ENCODE assay signal across 9 mouse cellular contexts in genomic region chr11:118433398-118433868, GRCm38 (mm10). TPM values are rescaled to one million over a fixed set of nuclear protein-coding genes. Genes with fewer than 3 reads are reported as not detected.
DNase-seq lines count a peak whose midpoint lies in the region; ATAC-seq and TF ChIP-seq lines count a peak whose summit lies in the region.
"Had no signal": no experiment of that assay in that cellular context is flagged by ENCODE, and none has a peak within 500 bp of the region (broad histone marks: within the 10 kb centered on the region; RNA-seq: fewer than 3 reads in every experiment).

No protein-coding gene starts in this region.

- intact Hi-C loops in gastrocnemius, adult 2 months (cut with DNase I): no loop called here

- no peak for TF ChIP-seq EP300 in ES-Bruce4 (IDR thresholded peaks at IDR 0.05; ENCODE audit: insufficient read depth, low read depth, low read length)

- H3K9me3 ChIP-seq in ES-Bruce4 (replicated peaks; ENCODE audit: control insufficient read depth, insufficient read depth, low read length, poor library complexity, severe bottlenecking): no peaks in the 10 kb centered on the region
- no peaks in the 10 kb centered on the region for H3K9me3 ChIP-seq in limb, embryonic 11.5 days (ENCODE audit: control insufficient read depth, low read length)

- H3K9ac ChIP-seq in ES-Bruce4 (ENCODE audit: low read depth, poor library complexity, severe bottlenecking): peak overlapping the region; percentile 59; the same call in 1 of the 2 replicates
- peak overlapping the region; percentile 45; the same call in 1 of the 2 replicates for H3K9ac ChIP-seq in limb, embryonic 11.5 days (ENCODE audit: low read length)

- peak; percentile 54 for DNase-seq in gastrocnemius, adult 2 months
- DNase-seq in gastrocnemius, adult 18-20 months (ENCODE audit: low spot score): no peak
- peak; percentile 68 for DNase-seq in heart, adult 8-10 months (ENCODE audit: low spot score)
- no peak for DNase-seq in limb, embryonic 11.5 days (ENCODE audit: low spot score)
- DNase-seq in thymus, postnatal 36 days: no peak
- DNase-seq in gastrocnemius, postnatal 25 days: no peak
- no peak for DNase-seq in left cerebral cortex, adult 18-20 months (ENCODE audit: low spot score in 2 of 2)

- peak overlapping the region; percentile 28; the same call in 1 of the 2 replicates for H3K4me2 ChIP-seq in limb, embryonic 11.5 days (ENCODE audit: low read depth, severe bottlenecking)

- H3K4me3 ChIP-seq in gastrocnemius, adult 2 months: peak overlapping the region; percentile 64
- peak overlapping the region; percentile 40; the same call in 1 of the 2 replicates for H3K4me3 ChIP-seq in ES-Bruce4 (ENCODE audit: low read depth, low read length)
- H3K4me3 ChIP-seq in limb, embryonic 11.5 days (ENCODE audit: low read depth, low read length): no peak overlapping the region

- no peak for TF ChIP-seq POLR2A in ES-Bruce4 (IDR thresholded peaks at IDR 0.05; ENCODE audit: insufficient read depth, low read length)

- 75% methylated on average over 10 of the region's 10 CpGs for WGBS in limb, embryonic 11.5 days

- TF ChIP-seq CTCF in gastrocnemius, adult 2 months (IDR thresholded peaks at IDR 0.05): no peak
- no peak for TF ChIP-seq CTCF in ES-Bruce4 (IDR thresholded peaks at IDR 0.05; ENCODE audit: low read depth, low read length)

- no peaks in the 10 kb centered on the region for H3K27me3 ChIP-seq in ES-Bruce4 (ENCODE audit: control insufficient read depth, insufficient read depth, low read length, poor library complexity, severe bottlenecking)
- H3K27me3 ChIP-seq in limb, embryonic 11.5 days (ENCODE audit: control insufficient read depth, insufficient read depth, low read length): no peaks in the 10 kb centered on the region

- H3K36me3 ChIP-seq in ES-Bruce4 (ENCODE audit: control insufficient read depth, insufficient read depth, low read length, poor library complexity, severe bottlenecking): no peaks in the 10 kb centered on the region
- H3K36me3 ChIP-seq in limb, embryonic 11.5 days (ENCODE audit: control insufficient read depth, insufficient read depth, low read length): no peaks in the 10 kb centered on the region

- H3K27ac ChIP-seq in gastrocnemius, adult 2 months: peak overlapping the region; percentile 88
- no peak overlapping the region for H3K27ac ChIP-seq in ES-Bruce4 (ENCODE audit: insufficient read depth, low read length)
- no peak overlapping the region for H3K27ac ChIP-seq in limb, embryonic 11.5 days (replicated peaks; ENCODE audit: low read depth, low read length)
- H3K27ac ChIP-seq: macrophage had no signal

- no peak for ATAC-seq in limb, embryonic 11.5 days (ENCODE audit: insufficient number of reproducible peaks, low FRiP score, low TSS enrichment, low read depth)

- H3K4me1 ChIP-seq in ES-Bruce4 (ENCODE audit: control insufficient read depth, insufficient read depth, low read length): peaks cover 4% of the 10 kb centered on the region
- peaks cover 38% of the 10 kb centered on the region for H3K4me1 ChIP-seq in limb, embryonic 11.5 days (ENCODE audit: control insufficient read depth, insufficient read depth, low read length)

RNA-seq across cellular contexts. Expression of gene C1qtnf1, which starts 5.4 kb away (rescaled TPM):
- total RNA-seq in gastrocnemius, adult 2 months (2021): 10 to 100 TPM in 1 of 2 experiments, 1 to 10 TPM in 1; 7.9 to 12.6 TPM
- 1 to 10 TPM; 6.6 to 6.9 TPM for total RNA-seq in gastrocnemius, adult 18-20 months (2021)
- polyA plus RNA-seq in ES-Bruce4 (2011; ENCODE audit: insufficient read depth, insufficient read length, low read depth, missing spikeins): 2.1 and 2.4 TPM in 2 replicates
- total RNA-seq in heart, adult 8-10 months (2022): 10 to 100 TPM; 13.5 to 15.3 (median 13.8) TPM
- polyA plus RNA-seq in limb, embryonic 11.5 days (2014; fragmentation: Nextera tagmentation; extraction: Ambion mirVana): 3.5 and 4.2 TPM in 2 replicates
- 10 to 100 TPM in 1 of 2 experiments, 1 to 10 TPM in 1; 9.2 to 13.4 TPM for total RNA-seq in gastrocnemius, postnatal 25 days (2021)
- 1 to 10 TPM; 4.3 to 4.6 TPM for total RNA-seq in left cerebral cortex, adult 18-20 months (2021)

RNA-seq across cellular contexts. Expression of gene Cant1, which starts 14.5 kb away (rescaled TPM):
- 10 to 100 TPM; 10.7 to 11.6 TPM for total RNA-seq in gastrocnemius, adult 2 months (2021)
- 10 to 100 TPM; 10.7 to 11.9 TPM for total RNA-seq in gastrocnemius, adult 18-20 months (2021)
- 15.4 and 16.3 TPM in 2 replicates for polyA plus RNA-seq in ES-Bruce4 (2011; ENCODE audit: insufficient read depth, insufficient read length, low read depth, missing spikeins)
- total RNA-seq in heart, adult 8-10 months (2022): 10 to 100 TPM; 16.4 to 19.2 (median 16.8) TPM
- polyA plus RNA-seq in limb, embryonic 11.5 days (2014; fragmentation: Nextera tagmentation; extraction: Ambion mirVana): 23.9 and 27.1 TPM in 2 replicates
- 1 to 10 TPM; 9.3 to 9.9 TPM for total RNA-seq in gastrocnemius, postnatal 25 days (2021)
- 10 to 100 TPM; 38.7 to 40.4 TPM for total RNA-seq in left cerebral cortex, adult 18-20 months (2021)

RNA-seq across cellular contexts. Expression of gene Lgals3bp, which starts 31.5 kb away (rescaled TPM):
- 10 to 100 TPM; 12.0 to 17.0 TPM for total RNA-seq in gastrocnemius, adult 2 months (2021)
- total RNA-seq in gastrocnemius, adult 18-20 months (2021): 10 to 100 TPM; 15.8 to 17.1 TPM
- polyA plus RNA-seq in ES-Bruce4 (2011; ENCODE audit: insufficient read depth, insufficient read length, low read depth, missing spikeins): 3.6 and 6.1 TPM in 2 replicates
- total RNA-seq in heart, adult 8-10 months (2022): 10 to 100 TPM; 19.7 to 25.8 (median 23.3) TPM
- 3.6 and 4.1 TPM in 2 replicates for polyA plus RNA-seq in limb, embryonic 11.5 days (2014; fragmentation: Nextera tagmentation; extraction: Ambion mirVana)
- 10 to 100 TPM; 11.0 to 14.7 TPM for total RNA-seq in gastrocnemius, postnatal 25 days (2021)
- 10 to 100 TPM; 21.7 to 21.9 TPM for total RNA-seq in left cerebral cortex, adult 18-20 months (2021)

RNA-seq across cellular contexts. Expression of gene Engase, which starts 43.2 kb away (rescaled TPM):
- 1 to 10 TPM; 4.3 to 6.2 TPM for total RNA-seq in gastrocnemius, adult 2 months (2021)
- total RNA-seq in gastrocnemius, adult 18-20 months (2021): 1 to 10 TPM; 3.5 to 4.1 TPM
- polyA plus RNA-seq in ES-Bruce4 (2011; ENCODE audit: insufficient read depth, insufficient read length, low read depth, missing spikeins): 4.9 and 7.8 TPM in 2 replicates
- 1 to 10 TPM; 5.2 to 7.2 (median 6.6) TPM for total RNA-seq in heart, adult 8-10 months (2022)
- 4.8 and 8.5 TPM in 2 replicates for polyA plus RNA-seq in limb, embryonic 11.5 days (2014; fragmentation: Nextera tagmentation; extraction: Ambion mirVana)
- total RNA-seq in gastrocnemius, postnatal 25 days (2021): 1 to 10 TPM; 5.4 to 9.5 TPM
- 10 to 100 TPM; 13.3 to 14.1 TPM for total RNA-seq in left cerebral cortex, adult 18-20 months (2021)

Comparison
In these comparisons a context has a peak if more than half of its experiments do, and no peak if none do; other contexts are left out.
1. DNase-seq: peak in gastrocnemius, adult 2 months (single experiment) and heart, adult 8-10 months (single experiment); none in gastrocnemius, adult 18-20 months (single experiment), limb, embryonic 11.5 days (single experiment), thymus, postnatal 36 days (0 of 2), gastrocnemius, postnatal 25 days (single experiment) and left cerebral cortex, adult 18-20 months (0 of 2).